Mouse (Mus musculus) forebrain, embryonic 15.5 days (tissue): Measurements from ENCODE around the gene Usmg5. TPM values are rescaled to one million over a fixed set of nuclear protein-coding genes. Genes with fewer than 3 reads are reported as not detected.
"Not testable (repeated sequence)": the region's sequence is repeated elsewhere in the genome, so short reads cannot be mapped to it uniquely, and the experiment has no call there.

Experiments
- ATAC-seq: fragments of 200-750 bp; cut with Nextera tagmentation; replicated peaks from 2 replicates; pipeline ENCODE4 v1.8.0; 2017; ENCODE audit warnings: mild to moderate bottlenecking, moderate TSS enrichment, moderate library complexity
- H3K27ac ChIP-seq: fragments of 300-500 bp; sonication (generic); replicated peaks from 2 replicates; pipeline ENCODE4 v1.5.1; 2015; ENCODE audit warnings: mild to moderate bottlenecking, inconsistent platforms
- H3K27me3 ChIP-seq: fragments of 300-500 bp; sonication (generic); 2 replicates; pipeline ENCODE4 v1.6.1; 2015; ENCODE audit warnings: inconsistent platforms
- H3K36me3 ChIP-seq: fragments of 300-500 bp; sonication (generic); 2 replicates; pipeline ENCODE4 v1.6.1; 2015; ENCODE audit warnings: mild to moderate bottlenecking, inconsistent platforms
- H3K4me1 ChIP-seq: fragments of 300-500 bp; sonication (generic); 2 replicates; pipeline ENCODE4 v1.6.1; 2015; ENCODE audit warnings: inconsistent platforms
- H3K4me2 ChIP-seq: fragments of 300-500 bp; sonication (generic); replicated peaks from 2 replicates; pipeline ENCODE4 v1.6.1; 2015; ENCODE audit warnings: mild to moderate bottlenecking, inconsistent platforms
- H3K4me3 ChIP-seq: fragments of 300-500 bp; sonication (generic); 2 replicates; pipeline ENCODE4 v1.5.1; 2015; ENCODE audit warnings: mild to moderate bottlenecking, inconsistent platforms
- H3K9ac ChIP-seq: fragments of 300-500 bp; sonication (generic); replicated peaks from 2 replicates; pipeline ENCODE4 v1.6.1; 2015; ENCODE audit warnings: mild to moderate bottlenecking, inconsistent platforms
- H3K9me3 ChIP-seq: fragments of 300-500 bp; sonication (generic); 2 replicates; pipeline ENCODE4 v1.6.1; 2016; ENCODE audit warnings: inconsistent platforms
- WGBS: fragments of 180-500 bp; shearing (Covaris S2); methylation state at CpG from one replicate; pipeline ENCODE4 v1.1.7; 2015; ENCODE audit warnings: mixed read lengths; 5-methylcytosine and 5-hydroxymethylcytosine counted together
- polyA plus RNA-seq: library from polyadenylated mRNA; unstranded; fragments of >200 nt; fragmentation: Nextera tagmentation; extraction: Ambion mirVana; gene quantifications from 2 replicates; pipeline ENCODE4 v1.2.1, GENCODE M21; 2015

Usmg5 gene
- 1,420 and 1,492 TPM in 2 replicates for polyA plus RNA-seq

DNA sequence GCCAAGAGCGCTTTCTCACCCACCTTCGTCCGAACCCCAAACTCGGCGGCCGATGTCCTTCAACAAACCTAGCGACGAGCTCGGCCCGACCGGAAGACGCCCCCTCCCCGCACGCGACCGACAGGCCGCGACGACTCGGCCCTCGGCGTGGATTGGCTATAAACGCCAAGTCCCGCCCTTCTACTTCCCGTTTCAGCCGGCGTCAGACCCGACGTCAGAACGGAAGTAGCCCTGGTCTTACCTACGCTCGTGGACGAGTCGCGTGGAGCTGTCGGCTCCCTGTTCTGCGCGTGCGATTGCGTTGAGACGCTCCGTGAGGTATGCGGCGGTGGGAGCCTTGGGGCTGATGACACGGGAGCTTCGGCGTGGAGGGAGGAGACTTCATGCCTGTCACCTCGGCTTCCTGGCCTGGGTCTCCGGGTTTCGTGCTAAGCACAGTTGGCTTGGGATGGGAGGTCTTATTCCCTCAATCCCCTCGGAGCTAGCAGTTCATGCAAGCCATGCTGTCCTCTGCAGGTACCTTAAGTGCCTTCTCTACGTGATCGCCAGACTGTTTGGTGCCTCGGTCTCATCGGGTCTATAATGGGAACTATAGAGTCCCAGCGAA, at the start of gene Usmg5, which contains the start of gene Pdcd11:
Gene Usmg5 (minus strand): TSS at position 98 of the 607 bp plus-strand sequence.
Gene Pdcd11 (plus strand): TSS at position 219 of the 607 bp plus-strand sequence.
- H3K9me3 ChIP-seq, result no peaks in the 10 kb centered on the region
- peak within 1 kb of the TSS; percentile 77 for H3K4me2 ChIP-seq
- H3K36me3 ChIP-seq, result peaks cover 31% of the 10 kb centered on the region
- ATAC-seq, result peak; percentile 99
- under 1% methylated on average over 56 of the region's 56 CpGs for whole genome bisulfite sequencing
- peak within 1 kb of the TSS; percentile 84 for H3K27ac ChIP-seq
- peaks cover 30% of the 10 kb centered on the region for H3K4me1 ChIP-seq
- no peaks in the 10 kb centered on the region for H3K27me3 ChIP-seq
- peak within 1 kb of the TSS; percentile 93 for H3K9ac ChIP-seq
- H3K4me3 ChIP-seq, result peak within 1 kb of the TSS; percentile 71

DNA sequence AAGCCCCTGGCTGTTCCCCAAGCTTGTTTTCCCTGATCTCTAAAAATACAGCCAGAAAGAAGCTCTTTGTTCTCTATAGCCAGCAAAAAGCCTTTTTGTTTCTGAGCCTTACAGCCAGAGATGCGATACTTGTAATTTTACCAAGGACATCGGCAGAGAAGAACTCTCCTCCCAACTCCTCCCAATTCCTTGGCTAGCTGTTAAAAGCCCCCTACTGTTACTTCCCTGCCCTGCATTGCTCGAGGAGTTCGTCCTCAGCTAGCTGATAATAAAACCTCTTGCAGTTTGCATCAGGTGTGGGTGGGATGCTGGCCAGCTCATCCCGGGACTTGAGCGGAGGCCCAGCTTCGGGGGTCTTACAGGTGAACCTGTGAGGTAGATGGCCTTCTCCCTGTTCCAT, 49.2 kb upstream of the Usmg5 start:
- not testable (repeated sequence) for H3K4me2 ChIP-seq, H3K9me3 ChIP-seq, H3K9ac ChIP-seq, H3K4me3 ChIP-seq, H3K36me3 ChIP-seq, ATAC-seq, H3K27me3 ChIP-seq, H3K27ac ChIP-seq
- peaks cover 14% of the 10 kb centered on the region for H3K4me1 ChIP-seq
- 37% methylated on average over 7 of the region's 7 CpGs for whole genome bisulfite sequencing

DNA sequence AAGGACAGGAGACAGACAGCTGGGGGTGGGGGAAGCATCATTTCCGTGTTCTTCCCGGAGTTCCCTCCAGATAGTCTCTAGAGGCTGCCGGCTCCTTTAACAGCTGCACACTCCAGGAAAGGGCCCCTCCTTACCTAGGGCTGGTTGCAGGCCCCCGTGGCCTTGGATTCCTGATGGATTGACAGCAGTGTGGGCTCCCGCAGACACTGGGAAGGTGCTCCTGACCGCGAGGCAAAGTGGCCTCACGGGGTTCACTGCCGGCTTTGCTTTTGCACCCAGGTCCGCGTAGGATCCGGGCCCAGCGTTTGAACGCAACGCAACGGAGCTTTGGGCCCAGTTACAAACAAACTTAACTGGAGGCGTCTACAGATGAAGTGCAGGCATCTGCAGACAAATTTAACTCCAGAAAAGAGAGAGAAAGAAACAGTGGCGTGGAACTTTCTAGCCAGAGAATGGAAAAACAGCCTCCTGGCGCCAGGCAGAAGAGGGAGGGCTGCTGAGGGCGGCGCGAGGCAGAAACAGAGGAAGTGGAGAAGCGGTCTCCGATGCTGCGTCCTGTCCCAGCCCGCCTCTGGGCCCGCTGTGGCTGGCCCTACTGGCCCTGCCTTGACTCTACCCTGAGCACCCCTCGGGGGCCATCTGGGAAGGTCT, 47.4 kb upstream of the Usmg5 start, which contains the start of gene Calhm2:
Gene Calhm2 (minus strand): TSS at position 524 of the 651 bp plus-strand sequence.
- Histone ChIP-seq H3K9ac (peak within 1 kb of the TSS; percentile 18; the same call in 1 of the 2 replicates), H3K4me3 (peak within 1 kb of the TSS; percentile 19), H3K9me3 (no peaks in the 10 kb centered on the region), H3K4me2 (peak within 1 kb of the TSS; percentile 32), H3K36me3 (0 out of 2 replicates have a peak, but pooled peaks cover 2% of the 10 kb centered on the region), H3K27ac (no peak within 1 kb of the TSS), H3K27me3 (no peaks in the 10 kb centered on the region), H3K4me1 (peaks cover 14% of the 10 kb centered on the region)
- 14% methylated on average over 28 of the region's 28 CpGs for WGBS
- ATAC-seq, result peak; percentile 56; the same call in 1 of the 2 replicates

- peak; percentile 45; the same call in 1 of the 2 replicates for ATAC-seq
- Histone ChIP-seq H3K9ac (0 out of 2 replicates have a peak overlapping the region, but pooled peaks have one; percentile 18), H3K4me3 (no peak overlapping the region)
Observed at GRCm38 (mm10) chr19:47137051-47137581, 46.7 kb upstream of the Usmg5 start.

GRCm38 (mm10) chr19:47136170-47136569, 45.7 kb upstream of the Usmg5 start:
- H3K36me3 ChIP-seq, result peaks cover 14% of the 10 kb centered on the region
- no peaks in the 10 kb centered on the region for H3K27me3 ChIP-seq
- H3K4me3 ChIP-seq, result no peak overlapping the region
- no peak overlapping the region for H3K9ac ChIP-seq
- 89% methylated on average over 5 of the region's 5 CpGs for WGBS
- ATAC-seq, result no peak
- peaks cover 14% of the 10 kb centered on the region for H3K4me1 ChIP-seq
- no peak overlapping the region for H3K27ac ChIP-seq
- no peak overlapping the region for H3K4me2 ChIP-seq
- no peaks in the 10 kb centered on the region for H3K9me3 ChIP-seq

More at GRCm38 (mm10) chr19:47137051-47137581, 46.7 kb upstream of the Usmg5 start:
- peak overlapping the region; percentile 32 for H3K4me2 ChIP-seq
- WGBS, result 34% methylated on average over 6 of the region's 6 CpGs
- peaks cover 14% of the 10 kb centered on the region for H3K4me1 ChIP-seq
- no peaks in the 10 kb centered on the region for H3K27me3 ChIP-seq
- 0 out of 2 replicates have a peak, but pooled peaks cover 6% of the 10 kb centered on the region for H3K36me3 ChIP-seq
- H3K27ac ChIP-seq, result no peak overlapping the region
- no peaks in the 10 kb centered on the region for H3K9me3 ChIP-seq

GRCm38 (mm10) chr19:47135568-47135967, 45.1 kb upstream of the Usmg5 start:
- Histone ChIP-seq H3K9me3 (no peaks in the 10 kb centered on the region), H3K36me3 (peaks cover 20% of the 10 kb centered on the region), H3K4me2 (no peak overlapping the region), H3K27ac (no peak overlapping the region), H3K4me3 (no peak overlapping the region), H3K4me1 (peaks cover 14% of the 10 kb centered on the region), H3K9ac (no peak overlapping the region), H3K27me3 (no peaks in the 10 kb centered on the region)
- WGBS, result 91% methylated on average over 17 of the region's 17 CpGs
- no peak for ATAC-seq

- no peak for ATAC-seq
- Histone ChIP-seq H3K9ac (no peak overlapping the region), H3K27ac (no peak overlapping the region), H3K27me3 (no peaks in the 10 kb centered on the region), H3K4me2 (no peak overlapping the region), H3K9me3 (no peaks in the 10 kb centered on the region), H3K36me3 (peaks cover 44% of the 10 kb centered on the region), H3K4me1 (peaks cover 12% of the 10 kb centered on the region), H3K4me3 (no peak overlapping the region)
- 88% methylated on average over 7 of the region's 7 CpGs for WGBS
Observed at GRCm38 (mm10) chr19:47133161-47133560, 42.7 kb upstream of the Usmg5 start.

- ATAC-seq, result no peak
- 95% methylated on average over 15 of the region's 15 CpGs for WGBS
- H3K36me3 ChIP-seq, result peaks cover 64% of the 10 kb centered on the region
- no peak overlapping the region for H3K4me2 ChIP-seq
- no peaks in the 10 kb centered on the region for H3K27me3 ChIP-seq
- no peak overlapping the region for H3K27ac ChIP-seq
- H3K4me1 ChIP-seq, result no peaks in the 10 kb centered on the region
- no peaks in the 10 kb centered on the region for H3K9me3 ChIP-seq
- H3K9ac ChIP-seq, result no peak overlapping the region
- H3K4me3 ChIP-seq, result no peak overlapping the region
Observed at GRCm38 (mm10) chr19:47130551-47131125, 40.2 kb upstream of the Usmg5 start.

- no peak overlapping the region for H3K9ac ChIP-seq
- ATAC-seq, result no peak
- no peak overlapping the region for H3K4me3 ChIP-seq
- no peak overlapping the region for H3K27ac ChIP-seq
- 94% methylated on average over 11 of the region's 11 CpGs for WGBS
- no peaks in the 10 kb centered on the region for H3K4me1 ChIP-seq
- no peak overlapping the region for H3K4me2 ChIP-seq
- no peaks in the 10 kb centered on the region for H3K27me3 ChIP-seq
- peaks cover 74% of the 10 kb centered on the region for H3K36me3 ChIP-seq
- no peaks in the 10 kb centered on the region for H3K9me3 ChIP-seq
Observed at GRCm38 (mm10) chr19:47128835-47129234, 38.4 kb upstream of the Usmg5 start.

DNA sequence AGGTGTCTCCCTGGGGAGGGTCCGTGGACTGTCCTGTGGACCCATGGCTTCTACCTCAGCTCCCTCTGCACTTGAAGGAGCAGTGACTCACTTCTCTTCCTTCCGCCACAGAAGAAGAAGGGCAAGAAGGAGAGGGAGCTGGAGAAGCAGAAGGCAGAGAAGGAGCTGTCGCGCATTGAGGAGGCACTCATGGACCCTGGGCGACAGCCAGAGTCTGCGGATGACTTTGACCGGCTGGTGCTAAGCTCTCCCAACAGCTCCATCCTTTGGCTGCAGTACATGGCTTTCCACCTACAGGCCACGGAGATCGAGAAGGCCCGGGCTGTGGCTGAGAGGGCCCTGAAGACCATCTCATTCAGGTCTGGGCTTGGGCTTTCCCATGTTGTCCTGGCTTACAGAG, 37.7 kb upstream of the Usmg5 start:
- H3K36me3 ChIP-seq, result peaks cover 74% of the 10 kb centered on the region

GRCm38 (mm10) chr19:47122802-47123201, 32.4 kb upstream of the Usmg5 start:
- H3K9me3 ChIP-seq, result no peaks in the 10 kb centered on the region
- 24% methylated on average over 2 of the region's 2 CpGs for WGBS
- no peak overlapping the region for H3K4me3 ChIP-seq
- H3K27ac ChIP-seq, result no peak overlapping the region
- no peak overlapping the region for H3K4me2 ChIP-seq
- no peak for ATAC-seq
- no peaks in the 10 kb centered on the region for H3K27me3 ChIP-seq
- H3K36me3 ChIP-seq, result peaks cover 55% of the 10 kb centered on the region
- no peaks in the 10 kb centered on the region for H3K4me1 ChIP-seq
- H3K9ac ChIP-seq, result no peak overlapping the region

More for the DNA sequence above, 37.7 kb upstream of the Usmg5 start:
- 96% methylated on average over 9 of the region's 10 CpGs for WGBS
- H3K4me3 ChIP-seq, result no peak overlapping the region
- ATAC-seq, result no peak
- no peaks in the 10 kb centered on the region for H3K4me1 ChIP-seq
- H3K4me2 ChIP-seq, result no peak overlapping the region
- H3K9ac ChIP-seq, result no peak overlapping the region
- H3K27ac ChIP-seq, result no peak overlapping the region
- no peaks in the 10 kb centered on the region for H3K27me3 ChIP-seq
- H3K9me3 ChIP-seq, result no peaks in the 10 kb centered on the region

DNA sequence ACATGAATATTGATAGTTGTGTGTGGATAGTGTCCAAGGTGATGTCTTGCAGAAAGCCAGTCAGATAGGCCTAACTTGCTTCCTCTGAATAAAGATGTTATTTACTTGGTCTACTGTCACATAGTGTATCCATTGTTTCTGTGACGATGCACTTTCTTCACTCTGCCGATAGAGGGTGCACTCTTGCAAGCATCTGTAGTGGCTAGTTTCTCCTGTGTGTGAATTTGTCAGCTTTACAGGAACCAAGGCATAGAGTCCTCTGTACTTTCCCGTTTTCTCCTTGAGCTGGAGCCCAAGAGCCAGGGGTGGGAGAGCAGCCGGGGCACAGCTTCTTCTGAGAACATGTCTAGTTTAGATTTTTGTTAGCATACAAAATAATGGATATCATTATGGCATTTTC, 30.6 kb upstream of the Usmg5 start:
- Histone ChIP-seq H3K9ac (no peak overlapping the region), H3K4me1 (no peaks in the 10 kb centered on the region), H3K4me2 (no peak overlapping the region), H3K36me3 (peaks cover 55% of the 10 kb centered on the region), H3K27ac (no peak overlapping the region), H3K27me3 (no peaks in the 10 kb centered on the region), H3K9me3 (no peaks in the 10 kb centered on the region), H3K4me3 (no peak overlapping the region)
- ATAC-seq, result no peak
- WGBS, result 49% methylated on average over 4 of the region's 4 CpGs
